Comparison of ENCODE assay signal across 19 mouse cellular contexts in genomic region chr10:4533873-4534272, GRCm38 (mm10). TPM values are rescaled to one million over a fixed set of nuclear protein-coding genes. Genes with fewer than 3 reads are reported as not detected.
DNase-seq lines count a peak whose midpoint lies in the region; ATAC-seq lines count a peak whose summit lies in the region.
"Had no signal": no experiment of that assay in that cellular context is flagged by ENCODE, and none has a peak within 500 bp of the region (broad histone marks: within the 10 kb centered on the region; RNA-seq: fewer than 3 reads in every experiment).

No protein-coding gene starts in this region.

- H3K4me1 ChIP-seq in forebrain, embryonic 14.5 days (ENCODE audit: control insufficient read depth, insufficient read depth, low read length) = no peaks in the 10 kb centered on the region
- H3K4me1 ChIP-seq: heart, embryonic 13.5 days; hindbrain, embryonic 12.5 days; intestine, embryonic 15.5 days; stomach, embryonic 15.5 days had no signal

- WGBS in forebrain, embryonic 14.5 days = 89% methylated on average over 11 of the region's 11 CpGs

- ATAC-seq in forebrain, embryonic 14.5 days = no peak
- ATAC-seq: intestine, embryonic 15.5 days; midbrain, embryonic 16.5 days had no signal

- H3K4me3 ChIP-seq in forebrain, embryonic 14.5 days (ENCODE audit: low read depth, low read length) = no peak overlapping the region
- H3K4me3 ChIP-seq: heart, embryonic 13.5 days; hindbrain, embryonic 12.5 days; intestine, embryonic 15.5 days; stomach, embryonic 15.5 days had no signal

- H3K27ac ChIP-seq in forebrain, embryonic 14.5 days (ENCODE audit: low read depth, low read length) = no peak overlapping the region
- H3K27ac ChIP-seq: heart, embryonic 13.5 days; hindbrain, embryonic 12.5 days; intestine, embryonic 15.5 days; macrophage; stomach, embryonic 15.5 days had no signal

- DNase-seq in heart, postnatal 4 days = peak; percentile 17
- DNase-seq in heart, adult 18-20 months = no peak
- DNase-seq in adrenal gland, adult 2 months = peak; percentile 51
- peak; percentile 60 for DNase-seq in adrenal gland, postnatal 14 days
- DNase-seq in kidney, postnatal 36 days = peak; percentile 23 to 42
- no peak for DNase-seq in retina, postnatal 1 day
- DNase-seq in right cerebral cortex, adult 18-20 months = no peak
- DNase-seq in forebrain, embryonic 14.5 days (ENCODE audit: low spot score) = no peak
- DNase-seq: cerebellum, postnatal 36 days; lung, embryonic 14.5 days; thymus, postnatal 14 days had no signal

- H3K9ac ChIP-seq in forebrain, embryonic 14.5 days (ENCODE audit: low read length) = no peak overlapping the region
- H3K9ac ChIP-seq: heart, embryonic 13.5 days; hindbrain, embryonic 12.5 days; intestine, embryonic 15.5 days; lung, embryonic 14.5 days; stomach, embryonic 15.5 days had no signal

- no peak overlapping the region for H3K4me2 ChIP-seq in forebrain, embryonic 14.5 days (ENCODE audit: low read length)
- H3K4me2 ChIP-seq: heart, embryonic 13.5 days; hindbrain, embryonic 12.5 days; intestine, embryonic 15.5 days; liver, embryonic 11.5 days; lung, embryonic 14.5 days; stomach, embryonic 15.5 days had no signal

- no peaks in the 10 kb centered on the region for H3K9me3 ChIP-seq in forebrain, embryonic 14.5 days (replicated peaks; ENCODE audit: control insufficient read depth, low read length)
- H3K9me3 ChIP-seq: G1E; heart, embryonic 13.5 days; hindbrain, embryonic 12.5 days; intestine, embryonic 15.5 days; stomach, embryonic 15.5 days had no signal

- H3K36me3 ChIP-seq in forebrain, embryonic 14.5 days (ENCODE audit: control insufficient read depth, insufficient read depth, low read length) = no peaks in the 10 kb centered on the region
- H3K36me3 ChIP-seq: G1E; heart, embryonic 13.5 days; hindbrain, embryonic 12.5 days; intestine, embryonic 15.5 days; stomach, embryonic 15.5 days had no signal

- no peaks in the 10 kb centered on the region for H3K27me3 ChIP-seq in forebrain, embryonic 14.5 days (replicated peaks; ENCODE audit: control insufficient read depth, insufficient read depth, low read length)
- H3K27me3 ChIP-seq: heart, embryonic 13.5 days; hindbrain, embryonic 12.5 days; intestine, embryonic 15.5 days; stomach, embryonic 15.5 days had no signal

RNA-seq across cellular contexts. Expression of gene Ccdc170, which starts 51.6 kb away (rescaled TPM):
- total RNA-seq in heart, postnatal 4 days (2021) = under 1 TPM; 0.19 to 0.23 TPM
- total RNA-seq in heart, adult 18-20 months (2021) = under 1 TPM; 0.21 to 0.62 TPM
- 1 to 10 TPM in 1 of 2 experiments, under 1 TPM in 1; 0.40 to 1.1 TPM for total RNA-seq in adrenal gland, adult 2 months (2021)
- polyA plus RNA-seq in adrenal gland, adult 2 months (2012; rRNA removed) = 0.10 and 0.12 TPM in 2 replicates
- 0.11 and 0.38 TPM in 2 replicates for total RNA-seq in adrenal gland, postnatal 14 days (2021)
- polyA plus RNA-seq in forebrain, embryonic 14.5 days (2014; fragmentation: Nextera tagmentation; extraction: Ambion mirVana) = 0.17 and 0.18 TPM in 2 replicates
- total RNA-seq: G1E had no signal
- polyA plus RNA-seq: G1E; heart, embryonic 13.5 days; liver, embryonic 11.5 days; macrophage had no signal

Comparison
In these comparisons a context has a peak if more than half of its experiments do, and no peak if none do; other contexts are left out.
1. DNase-seq: peak in heart, postnatal 4 days (single experiment), adrenal gland, adult 2 months (single experiment), adrenal gland, postnatal 14 days (single experiment) and kidney, postnatal 36 days (2 of 2); none in heart, adult 18-20 months (0 of 2), retina, postnatal 1 day (single experiment), right cerebral cortex, adult 18-20 months (single experiment) and forebrain, embryonic 14.5 days (single experiment).